Mouse (Mus musculus) right cerebral cortex, adult 18-20 months (tissue): ENCODE measurements at regions not wholly inside any gene's neighbourhood (a gene's known extent, or its start where the extent isn't known, plus 50 kb on each side); places are given as distances from the start of the nearest gene placed in this dataset.
A peak's percentile ranks its signal among the peaks of the same experiment; 100 is the strongest.

Experiments
- DNase-seq: peaks from one replicate; pipeline ENCODE4 v3.0.0; 2022; ENCODE audit warnings: mixed read lengths

DNA sequence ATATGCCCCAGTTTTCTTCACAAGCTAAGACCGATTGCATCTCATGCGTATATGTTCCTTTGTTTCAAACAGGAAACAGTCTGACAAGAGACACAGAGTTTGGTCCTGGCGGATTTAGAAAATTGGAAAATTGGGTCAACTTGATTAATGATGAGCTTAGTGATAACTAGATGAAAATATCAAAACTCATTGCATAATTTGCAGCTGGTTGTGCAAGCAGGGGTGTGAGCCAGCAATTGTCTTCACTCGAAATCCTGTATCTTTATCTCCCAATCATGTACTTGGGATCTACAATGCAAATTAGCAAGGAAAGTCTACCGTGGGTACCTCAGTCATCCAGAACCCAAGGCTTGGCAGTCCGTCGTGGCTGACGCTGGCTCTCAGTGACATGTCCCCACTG is 128.9 kb upstream of the N6amt1 start:
- DNase-seq, result no peak

GRCm38 (mm10) chr16:87224024-87224423 is 130.0 kb upstream of the N6amt1 start:
- DNase-seq, result no peak

DNA sequence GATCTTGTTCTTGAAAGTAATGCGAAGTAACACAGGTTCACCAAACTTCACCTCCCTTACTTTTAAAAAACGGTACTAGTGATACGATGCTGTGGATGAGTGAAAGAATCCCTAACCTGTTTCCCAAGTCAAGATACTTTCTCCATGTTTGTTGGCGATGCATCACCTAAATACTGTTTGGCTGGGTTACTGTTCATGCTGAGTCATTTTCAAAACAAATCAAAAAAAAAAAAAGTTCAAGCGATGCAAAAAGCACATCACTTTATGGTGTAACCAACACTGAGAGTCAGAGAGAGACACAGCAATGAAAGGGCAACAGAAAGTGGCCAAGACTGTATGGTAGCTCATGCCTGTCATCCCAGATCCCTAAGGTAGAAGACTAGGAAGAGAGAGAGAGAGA is 133.4 kb upstream of the N6amt1 start:
- no peak for DNase-seq

DNA sequence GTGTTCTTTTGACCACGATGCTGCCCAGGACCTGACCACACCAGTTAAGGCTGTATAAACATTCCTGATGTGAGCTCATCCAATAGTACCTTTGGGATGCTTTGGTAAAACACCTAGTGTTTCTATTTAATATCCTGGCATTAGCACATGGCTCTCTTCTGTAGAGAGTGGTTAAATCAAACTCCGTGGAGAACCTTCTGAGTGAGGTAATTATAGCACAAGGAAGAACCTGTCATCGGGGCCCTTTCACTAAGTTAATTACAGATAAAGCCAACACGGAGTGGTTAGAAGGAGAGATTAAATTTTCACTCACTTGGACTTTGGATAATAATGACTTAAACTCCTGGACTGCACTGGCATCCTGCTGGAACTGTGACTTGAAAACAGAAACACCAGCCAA is 133.8 kb upstream of the N6amt1 start:
- DNase-seq, result no peak

DNA sequence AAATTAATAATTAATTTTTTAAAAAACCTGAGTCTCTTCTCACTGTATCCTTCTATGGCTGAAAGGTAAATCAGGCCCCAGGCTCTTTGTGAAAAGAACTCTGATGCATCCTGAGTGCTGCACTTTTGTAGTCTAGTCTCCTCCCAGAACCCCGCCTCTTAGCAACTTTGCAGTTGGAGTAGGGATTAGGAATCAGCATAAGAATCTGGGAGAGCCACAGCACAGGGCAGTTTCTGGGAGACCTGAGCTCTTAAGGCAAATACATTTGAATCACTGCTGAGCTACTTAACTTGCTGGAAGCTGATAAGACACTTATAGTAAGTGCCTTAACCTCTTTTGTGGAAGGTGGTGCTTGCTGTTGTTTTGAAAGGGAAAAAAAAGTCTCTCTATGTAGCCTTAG is 146.1 kb upstream of the N6amt1 start:
- no peak for DNase-seq

GRCm38 (mm10) chr16:87190471-87190870 is 163.5 kb upstream of the N6amt1 start:
- DNase-seq, result no peak

GRCm38 (mm10) chr16:87188737-87189136 is 165.2 kb upstream of the N6amt1 start:
- peak; percentile 4 for DNase-seq

DNA sequence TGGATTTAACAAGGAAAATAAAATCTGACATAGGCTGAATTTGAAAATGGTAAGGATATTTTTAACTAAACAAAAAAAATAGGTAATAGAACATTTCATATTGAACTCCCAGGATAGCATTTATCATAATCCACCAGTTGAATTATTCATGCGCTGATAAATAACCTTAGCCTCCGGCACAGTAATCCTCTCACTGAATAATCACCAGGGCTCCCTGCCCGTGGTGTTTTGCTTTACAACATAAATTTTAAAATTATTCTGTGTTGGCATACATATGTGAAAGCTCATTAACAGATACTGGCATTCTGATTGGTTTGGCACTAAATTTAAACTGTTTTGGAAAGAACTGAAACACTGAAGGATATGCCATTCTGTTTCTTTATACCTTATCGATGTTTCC is 181.6 kb upstream of the N6amt1 start:
- no peak for DNase-seq

GRCm38 (mm10) chr16:87139301-87139700 is 214.7 kb upstream of the N6amt1 start:
- DNase-seq, result no peak

GRCm38 (mm10) chr16:87136503-87136902 is 217.5 kb upstream of the N6amt1 start:
- DNase-seq, result no peak

- DNase-seq, result no peak
Observed at GRCm38 (mm10) chr16:87134452-87134851, 219.5 kb upstream of the N6amt1 start.

DNA sequence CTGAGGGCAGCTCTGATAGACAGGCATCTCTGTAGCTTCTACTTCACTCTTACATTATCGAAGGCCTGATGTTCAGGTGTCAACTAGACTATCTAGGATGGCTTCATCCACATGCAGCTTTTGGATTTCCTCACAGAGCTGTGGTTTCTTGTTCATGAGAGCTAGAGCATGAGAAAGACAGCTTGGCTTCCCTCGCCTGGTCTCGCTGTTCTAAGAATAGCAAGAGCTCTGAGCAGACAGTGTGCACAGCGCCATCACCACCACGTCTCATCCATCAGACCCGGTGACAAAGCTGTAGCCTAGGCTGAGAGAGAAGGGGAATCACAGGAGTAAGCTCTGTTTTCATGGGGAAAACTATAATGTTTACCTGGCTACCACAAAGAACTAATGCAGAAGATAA is 220.1 kb upstream of the N6amt1 start:
- no peak for DNase-seq

DNA sequence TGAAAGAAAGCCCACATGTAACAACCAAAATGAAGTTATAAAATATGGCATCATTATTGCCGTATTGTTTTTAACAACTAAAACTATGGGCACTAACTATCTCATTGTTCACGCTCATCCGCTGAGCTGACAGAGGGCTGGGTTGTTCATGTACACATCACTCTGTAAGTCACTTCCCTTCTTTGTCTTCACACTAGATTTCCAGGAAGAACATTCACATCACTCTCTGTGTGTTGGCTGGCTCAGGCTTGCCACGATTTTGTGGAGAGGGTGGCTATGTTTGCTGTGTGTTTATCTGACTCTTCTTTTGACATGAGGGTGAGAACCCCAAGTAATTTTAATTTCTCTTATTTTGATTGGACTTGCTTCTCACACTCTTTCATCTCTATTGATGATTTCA is 221.9 kb upstream of the N6amt1 start:
- DNase-seq, result no peak

- no peak for DNase-seq
Observed at GRCm38 (mm10) chr16:87130733-87131640, 223.0 kb upstream of the N6amt1 start.

DNA sequence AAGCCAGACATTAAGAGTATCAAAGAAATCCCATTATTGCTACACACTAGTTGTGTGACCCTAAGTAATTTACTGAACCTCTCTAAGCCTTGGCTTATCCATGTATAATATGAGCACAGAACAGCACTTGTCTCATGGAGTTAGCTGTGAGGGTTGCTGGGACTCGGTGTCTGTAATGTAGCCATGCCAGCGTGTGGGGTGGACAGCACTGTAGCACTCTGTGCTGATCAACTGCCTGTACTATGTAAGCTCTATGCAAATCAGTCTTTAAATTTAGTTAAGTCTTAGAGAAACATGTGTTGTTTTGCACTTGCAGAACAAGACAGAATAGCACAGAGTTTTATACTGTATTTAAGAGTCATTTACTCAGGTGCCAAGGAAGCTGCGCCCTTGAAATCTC is 225.0 kb upstream of the N6amt1 start:
- DNase-seq, result no peak

DNA sequence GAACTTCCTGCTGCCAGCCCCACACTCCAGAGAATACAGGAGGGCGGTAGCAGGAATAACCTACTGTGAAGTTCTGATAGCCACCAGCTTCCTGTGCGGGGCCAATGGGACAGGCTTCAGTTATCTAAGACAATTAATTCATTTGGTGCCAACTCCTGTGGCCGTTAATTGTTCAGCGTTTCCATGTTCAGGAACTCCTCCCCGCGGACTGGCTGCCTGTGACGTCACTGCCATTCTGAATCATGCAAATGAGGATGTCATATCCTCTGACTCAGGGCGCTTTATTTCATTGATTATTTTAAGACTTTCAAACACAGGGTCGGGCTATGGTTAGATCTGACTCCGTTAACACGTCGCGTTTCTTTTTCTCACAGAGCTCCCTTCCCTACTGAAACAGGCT is 225.8 kb upstream of the N6amt1 start:
- peak; percentile 32 for DNase-seq

GRCm38 (mm10) chr16:87124519-87124918 is 229.5 kb upstream of the N6amt1 start:
- no peak for DNase-seq

DNA sequence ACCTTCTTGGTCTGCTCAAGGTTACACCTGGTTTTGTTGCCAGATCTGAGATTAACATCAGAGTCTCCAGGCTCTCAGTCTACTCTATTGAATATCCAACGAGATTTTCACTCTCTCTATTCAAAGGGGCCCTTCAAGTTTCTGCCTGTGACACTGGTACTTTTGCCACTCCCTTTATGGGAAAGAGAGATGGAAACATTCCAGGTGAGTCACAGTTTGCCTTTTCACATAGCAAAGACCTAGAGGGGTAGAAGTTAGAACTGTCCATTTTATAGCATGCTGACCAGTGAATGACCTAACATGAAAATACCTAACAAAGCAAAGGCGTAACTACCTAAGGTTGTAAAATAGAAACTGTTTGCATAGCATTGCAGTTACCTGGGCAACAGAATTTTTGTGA is 250.4 kb upstream of the N6amt1 start:
- no peak for DNase-seq

GRCm38 (mm10) chr16:87102057-87102456 is 251.9 kb upstream of the N6amt1 start:
- no peak for DNase-seq

GRCm38 (mm10) chr16:87092011-87092410 is 262.0 kb upstream of the N6amt1 start:
- no peak for DNase-seq

DNA sequence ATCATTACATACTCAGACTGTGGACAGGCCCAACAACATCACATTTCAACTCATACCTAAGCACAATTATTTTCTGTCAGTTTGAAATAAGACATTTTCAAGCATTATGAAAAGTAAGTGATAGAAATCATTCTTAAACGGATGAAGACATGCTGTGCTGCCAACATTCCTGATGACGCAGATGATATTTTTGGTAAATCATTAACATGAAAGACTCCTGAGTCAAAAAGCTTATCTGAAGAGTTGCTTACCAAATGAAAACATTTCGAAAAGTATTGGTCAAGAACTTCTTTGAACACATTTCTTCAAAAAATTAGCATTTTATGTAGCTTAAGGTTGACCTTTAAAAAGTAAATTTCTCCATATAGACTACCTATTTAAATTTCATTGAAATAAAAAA is 264.7 kb upstream of the N6amt1 start:
- no peak for DNase-seq

GRCm38 (mm10) chr16:87083505-87083904 is 270.5 kb upstream of the N6amt1 start:
- no peak for DNase-seq

GRCm38 (mm10) chr16:87077385-87077784 is 276.6 kb upstream of the N6amt1 start:
- no peak for DNase-seq

DNA sequence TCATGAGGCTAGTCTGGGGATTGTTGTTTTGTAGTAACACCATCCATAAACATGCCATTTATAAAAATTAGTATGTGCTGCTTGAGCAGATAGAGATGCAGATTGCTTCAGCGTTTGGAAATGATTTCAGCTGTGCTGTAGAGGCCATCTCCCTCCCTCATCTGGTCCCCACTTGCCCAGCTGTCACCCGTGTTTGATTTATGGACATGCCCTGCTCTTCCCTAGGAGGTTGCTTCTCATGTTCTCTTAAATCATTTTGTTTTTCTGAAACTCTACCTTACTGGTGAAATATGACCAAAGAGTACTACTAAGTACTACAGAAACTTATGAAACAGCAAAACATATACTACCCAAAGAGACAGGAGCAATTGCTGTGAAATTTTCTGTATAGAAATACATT is 284.7 kb upstream of the N6amt1 start:
- DNase-seq, result no peak

- DNase-seq, result no peak
Observed at GRCm38 (mm10) chr16:87067981-87068380, 286.0 kb upstream of the N6amt1 start.
